Mouse (Mus musculus) embryo, embryonic 11 days (tissue): ENCODE results near the gene Itga7.
"Not testable (repeated sequence)": the region's sequence is repeated elsewhere in the genome, so short reads cannot be mapped to it uniquely, and the experiment has no call there.

Source experiments
- DNase-seq: peaks from one replicate; pipeline ENCODE4 v3.0.0-alpha.2; 2015

Gene Itga7

DNA sequence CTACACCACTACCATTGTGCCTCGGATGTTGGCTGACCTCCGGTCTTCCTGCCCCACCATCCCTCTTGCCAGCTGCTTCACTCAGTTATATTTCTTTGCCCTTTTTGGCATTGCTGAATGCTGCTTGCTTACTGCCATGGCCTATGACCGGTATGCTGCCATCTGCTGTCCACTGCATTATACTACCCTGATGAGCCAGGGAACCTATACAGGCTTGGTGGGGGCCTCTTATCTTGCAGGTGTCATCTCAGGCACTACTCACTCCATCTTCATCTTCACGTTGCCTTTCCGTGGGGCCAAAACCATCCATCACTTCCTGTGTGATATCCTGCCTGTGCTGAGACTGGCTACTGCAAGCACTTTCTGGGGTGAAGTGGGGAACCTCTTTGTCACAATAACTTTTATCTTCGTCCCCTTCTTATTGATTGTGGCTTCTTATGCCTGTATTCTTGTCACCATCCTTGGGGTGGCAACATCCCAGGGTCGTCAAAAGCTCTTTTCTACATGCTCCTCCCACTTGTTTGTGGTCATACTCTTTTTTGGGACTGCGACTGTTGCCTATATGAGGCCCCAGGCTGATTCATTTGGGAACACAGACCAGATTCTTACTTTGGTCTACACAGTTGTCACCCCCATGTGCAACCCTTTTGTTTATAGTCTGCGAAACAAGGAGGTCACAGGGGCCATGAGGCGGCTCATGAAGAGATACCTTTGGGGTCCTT is 56.7 kb downstream of the Itga7 start:
- not testable (repeated sequence) for DNase-seq

DNA sequence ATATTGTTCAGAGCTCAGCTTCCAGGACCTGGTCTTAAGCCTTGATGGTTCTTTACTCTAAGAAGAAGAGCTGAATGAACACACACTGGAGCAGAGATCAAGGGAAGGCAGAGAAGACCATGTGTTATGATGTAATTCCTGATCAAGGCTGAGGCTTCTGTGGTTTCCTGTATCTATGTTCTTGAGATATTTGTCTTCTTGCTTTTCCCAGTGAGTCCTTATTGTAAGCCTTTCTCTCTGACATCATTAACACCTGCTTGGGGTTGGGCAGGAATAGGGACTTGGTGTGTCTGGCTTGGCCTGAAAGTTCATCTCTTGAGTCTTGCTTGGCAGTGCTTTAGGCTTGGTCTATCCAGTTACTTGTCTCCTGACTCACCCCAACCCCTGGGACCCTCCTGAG is 57.4 kb downstream of the Itga7 start:
- no peak for DNase-seq

DNA sequence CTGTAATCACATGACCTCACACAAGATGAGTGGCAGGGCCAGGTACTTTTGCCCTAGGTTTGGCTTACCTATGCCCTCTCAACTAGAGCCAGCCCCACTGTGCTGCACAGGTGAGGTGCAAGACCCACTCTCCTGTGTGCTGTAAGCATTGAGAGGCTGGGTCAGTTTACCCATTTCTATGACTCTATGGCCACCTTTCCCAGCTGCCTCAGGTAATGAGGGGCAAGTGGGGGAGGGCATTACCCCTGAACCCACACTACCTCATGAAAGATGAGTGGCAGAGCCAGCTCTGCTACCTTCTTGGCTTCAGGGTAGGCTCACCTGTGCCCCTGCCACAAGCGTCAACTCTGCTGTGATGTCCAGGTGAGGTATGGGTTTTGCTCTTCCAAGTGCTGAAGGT is 62.2 kb downstream of the Itga7 start:
- no peak for DNase-seq

DNA sequence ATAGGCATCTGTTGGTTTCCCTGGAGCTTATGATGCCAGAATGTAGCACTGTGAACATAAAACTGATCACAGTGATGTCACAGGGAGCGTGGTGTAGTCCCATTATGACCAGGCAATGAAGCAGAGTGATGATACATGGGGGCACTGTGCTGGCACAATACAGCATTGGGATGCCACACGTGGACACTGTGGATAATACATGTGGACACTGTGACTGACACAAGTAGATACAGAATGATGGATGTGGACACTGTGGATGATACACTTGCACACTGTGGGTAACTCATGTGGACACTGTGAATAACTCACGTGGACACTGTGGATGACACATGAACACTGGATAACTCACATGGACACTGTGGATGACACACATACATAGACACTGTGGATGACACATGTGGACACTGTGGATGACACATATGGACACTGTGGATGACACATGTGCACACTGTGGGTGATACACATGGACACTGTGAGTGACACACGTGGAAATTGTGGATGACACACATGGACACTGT is 63.0 kb downstream of the Itga7 start:
- no peak for DNase-seq

DNA sequence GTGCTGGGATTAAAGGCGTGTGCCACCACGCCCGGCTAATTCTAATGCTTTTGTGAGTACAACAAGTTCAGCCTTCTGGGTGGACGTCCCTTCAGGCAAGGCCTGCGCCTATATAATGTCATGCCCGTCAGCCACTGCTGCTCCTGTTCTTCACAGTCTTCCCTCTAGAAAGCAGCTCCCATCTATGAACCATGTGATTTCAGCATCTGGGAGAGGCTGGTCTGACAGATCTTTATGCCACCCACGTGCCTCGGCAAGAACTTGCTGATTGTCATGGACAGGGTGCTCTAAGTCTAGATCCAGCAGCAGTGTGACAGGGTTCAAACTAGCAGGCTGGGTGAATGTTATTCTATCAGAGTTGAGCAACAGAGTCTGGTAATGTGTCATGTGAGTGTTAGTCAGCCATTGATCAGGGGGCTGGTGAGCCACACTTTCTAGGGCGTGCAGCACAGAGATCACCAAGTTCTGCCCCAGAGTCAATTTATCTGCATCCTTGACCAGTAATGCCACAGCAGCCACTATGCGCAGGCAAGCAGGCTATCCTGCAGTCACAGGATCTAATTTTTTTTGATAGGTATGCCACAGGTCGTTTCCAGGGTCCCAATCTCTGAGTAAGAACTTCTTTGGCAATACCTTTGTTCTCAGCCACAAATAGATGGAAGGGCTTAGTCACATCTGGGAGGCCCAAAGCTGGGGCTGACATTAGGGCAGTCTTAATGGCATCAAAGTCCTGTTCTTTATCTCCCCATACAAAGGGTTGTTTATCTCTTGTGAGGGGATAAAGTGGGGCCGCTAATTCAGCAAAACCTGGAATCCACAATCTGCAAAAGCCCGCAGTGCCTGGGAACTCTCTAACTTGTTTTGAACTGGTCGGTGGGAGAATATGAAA is 70.7 kb downstream of the Itga7 start:
- DNase-seq: no peak
